Mouse (Mus musculus) brain, embryonic 14.5 days (tissue): Measurements from ENCODE around the gene Il2ra.

ENCODE experiments used
- CTCF ChIP-seq: fragments of 200-500 bp; IDR thresholded peaks from 2 replicates; pipeline ENCODE4 v1.5.1; 2012; ENCODE audit warnings: inconsistent platforms, mild to moderate bottlenecking, moderate library complexity, borderline replicate concordance; ENCODE audit not compliant: insufficient read depth, insufficient read length; ENCODE audit errors: extremely low read depth
- POLR2A ChIP-seq: fragments of 200-500 bp; IDR thresholded peaks from 2 replicates; pipeline ENCODE4 v1.6.1; 2012; ENCODE audit warnings: mild to moderate bottlenecking, inconsistent platforms, borderline replicate concordance; ENCODE audit not compliant: poor library complexity, insufficient read depth, insufficient read length, severe bottlenecking; ENCODE audit errors: extremely low read depth

DNA sequence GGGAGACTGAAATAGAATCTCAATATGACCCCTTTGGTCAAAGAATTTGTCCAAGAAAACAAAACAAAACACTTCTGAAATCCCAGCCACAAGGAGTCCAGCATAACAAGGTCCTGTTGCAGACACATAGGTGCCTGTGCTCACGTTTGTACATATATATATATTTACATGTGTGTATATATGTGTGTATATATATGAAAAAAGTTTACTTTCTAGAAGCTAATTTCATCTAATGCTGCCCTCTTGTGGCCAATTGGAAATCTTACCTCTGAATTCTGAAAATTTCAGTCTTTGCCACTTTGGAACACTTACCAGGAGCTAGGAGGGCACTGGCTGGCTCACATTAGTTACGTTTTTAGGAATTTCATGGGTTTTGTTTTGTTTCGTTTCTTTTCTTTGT is 44.8 kb downstream of the Il2ra start:
- no peak for TF ChIP-seq POLR2A
- no peak for TF ChIP-seq CTCF
